Mouse (Mus musculus): ENCODE data around the gene Grin1. TPM values are rescaled to one million over a fixed set of nuclear protein-coding genes. Genes with fewer than 3 reads are reported as not detected.

Grin1 gene
- 0.34 and 0.63 TPM in 2 replicates for polyA plus RNA-seq (2012; rRNA removed)

GRCm38 (mm10) chr2:25318971-25319773, at the start of gene Grin1:
Gene Grin1, minus strand, starts transcription at chr2:25319187.
- peaks cover 5% of the 10 kb centered on the region; the same call in 1 of the 2 replicates for H3K4me1 ChIP-seq (ENCODE audit: control insufficient read depth, insufficient read depth, insufficient read length, low read length)
- TF ChIP-seq POLR2A (IDR thresholded peaks at IDR 0.05; ENCODE audit: low read depth, low read length) (no peak), CTCF (IDR thresholded peaks at IDR 0.05; ENCODE audit: extremely low read depth, insufficient read length, insufficient replicate concordance, low read depth, low read length) (no peak)
- H3K27me3 ChIP-seq (ENCODE audit: control insufficient read depth, insufficient read depth, low read length), result peaks cover 8% of the 10 kb centered on the region; the same call in 1 of the 2 replicates
- WGBS, result 9% methylated on average over 58 of the region's 58 CpGs
- H3K4me3 ChIP-seq (ENCODE audit: low read depth, low read length), result peak within 1 kb of the TSS; percentile 34
- no peaks in the 10 kb centered on the region for H3K36me3 ChIP-seq (ENCODE audit: control insufficient read depth, insufficient read depth, low read length)
- H3K27ac ChIP-seq (ENCODE audit: insufficient read depth, low read depth, low read length), result no peak within 1 kb of the TSS

DNA sequence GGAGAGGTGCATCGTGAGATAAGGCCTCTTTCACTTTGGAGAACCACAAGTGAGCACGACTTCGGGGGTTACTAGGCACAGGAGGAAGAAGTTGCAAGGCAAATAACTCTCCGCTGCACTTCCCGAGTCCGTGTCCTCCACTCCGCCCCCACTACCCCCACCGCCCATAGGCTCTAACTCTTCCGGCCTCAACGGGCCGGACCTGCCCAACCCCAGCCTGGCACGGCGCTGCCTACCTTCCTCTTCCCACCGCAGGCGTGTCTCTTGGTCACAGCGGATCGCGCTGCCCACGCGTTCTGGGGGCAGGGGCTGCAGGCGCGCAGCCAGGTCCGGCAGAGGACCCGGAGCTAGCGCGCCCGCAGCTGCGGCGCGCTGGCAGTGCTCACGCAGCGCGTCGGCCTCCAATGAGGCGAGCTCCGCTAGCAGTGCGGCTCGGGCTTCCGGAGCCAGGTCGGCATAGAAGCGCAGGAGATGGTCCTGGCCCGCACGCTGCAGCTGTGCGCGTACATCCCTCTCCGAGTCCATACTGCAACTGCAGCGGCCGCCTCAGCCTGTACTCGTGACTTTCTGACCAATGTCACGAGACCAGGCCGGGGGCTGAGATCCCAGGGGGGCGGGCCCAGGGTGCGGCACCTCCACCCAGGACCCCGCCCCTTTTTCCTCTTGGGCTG, 46.2 kb upstream of the Grin1 start, which contains the start of gene Uap1l1:
Uap1l1 (minus strand) TSS at position 592 of the 671 bp plus-strand sequence.
- WGBS, result under 1% methylated on average over 50 of the region's 54 CpGs
- H3K4me3 ChIP-seq (ENCODE audit: low read depth, low read length), result peak within 1 kb of the TSS; percentile 91
- peak within 1 kb of the TSS; percentile 89 for H3K27ac ChIP-seq (ENCODE audit: insufficient read depth, low read depth, low read length)
- H3K27me3 ChIP-seq (ENCODE audit: control insufficient read depth, insufficient read depth, low read length), result no peaks in the 10 kb centered on the region
- TF ChIP-seq POLR2A (IDR thresholded peaks at IDR 0.05; ENCODE audit: low read depth, low read length) (peak; percentile 93), CTCF (IDR thresholded peaks at IDR 0.05; ENCODE audit: extremely low read depth, insufficient read length, insufficient replicate concordance, low read depth, low read length) (no peak)
- peaks cover 29% of the 10 kb centered on the region for H3K4me1 ChIP-seq (ENCODE audit: control insufficient read depth, insufficient read depth, insufficient read length, low read length)
- H3K36me3 ChIP-seq (ENCODE audit: control insufficient read depth, insufficient read depth, low read length), result peaks cover 24% of the 10 kb centered on the region

GRCm38 (mm10) chr2:25364761-25365090, 45.7 kb upstream of the Grin1 start:
- peaks cover 29% of the 10 kb centered on the region for H3K4me1 ChIP-seq (ENCODE audit: control insufficient read depth, insufficient read depth, insufficient read length, low read length)
- peak overlapping the region; percentile 91 for H3K4me3 ChIP-seq (ENCODE audit: low read depth, low read length)
- H3K27me3 ChIP-seq (ENCODE audit: control insufficient read depth, insufficient read depth, low read length), result no peaks in the 10 kb centered on the region
- TF ChIP-seq POLR2A (IDR thresholded peaks at IDR 0.05; ENCODE audit: low read depth, low read length) (no peak), CTCF (IDR thresholded peaks at IDR 0.05; ENCODE audit: extremely low read depth, insufficient read length, insufficient replicate concordance, low read depth, low read length) (no peak)
- 35% methylated on average over 9 of the region's 9 CpGs for WGBS
- H3K36me3 ChIP-seq (ENCODE audit: control insufficient read depth, insufficient read depth, low read length), result peaks cover 24% of the 10 kb centered on the region
- peak overlapping the region; percentile 89 for H3K27ac ChIP-seq (ENCODE audit: insufficient read depth, low read depth, low read length)

GRCm38 (mm10) chr2:25364313-25364712, 45.3 kb upstream of the Grin1 start:
- no peaks in the 10 kb centered on the region for H3K27me3 ChIP-seq (ENCODE audit: control insufficient read depth, insufficient read depth, low read length)
- H3K4me3 ChIP-seq (ENCODE audit: low read depth, low read length), result peak overlapping the region; percentile 91
- peaks cover 24% of the 10 kb centered on the region for H3K36me3 ChIP-seq (ENCODE audit: control insufficient read depth, insufficient read depth, low read length)
- peak overlapping the region; percentile 89 for H3K27ac ChIP-seq (ENCODE audit: insufficient read depth, low read depth, low read length)
- TF ChIP-seq CTCF (IDR thresholded peaks at IDR 0.05; ENCODE audit: extremely low read depth, insufficient read length, insufficient replicate concordance, low read depth, low read length), result no peak
- no peak for TF ChIP-seq POLR2A (IDR thresholded peaks at IDR 0.05; ENCODE audit: low read depth, low read length)
- H3K4me1 ChIP-seq (ENCODE audit: control insufficient read depth, insufficient read depth, insufficient read length, low read length), result peaks cover 29% of the 10 kb centered on the region
- WGBS, result 61% methylated on average over 4 of the region's 4 CpGs

DNA sequence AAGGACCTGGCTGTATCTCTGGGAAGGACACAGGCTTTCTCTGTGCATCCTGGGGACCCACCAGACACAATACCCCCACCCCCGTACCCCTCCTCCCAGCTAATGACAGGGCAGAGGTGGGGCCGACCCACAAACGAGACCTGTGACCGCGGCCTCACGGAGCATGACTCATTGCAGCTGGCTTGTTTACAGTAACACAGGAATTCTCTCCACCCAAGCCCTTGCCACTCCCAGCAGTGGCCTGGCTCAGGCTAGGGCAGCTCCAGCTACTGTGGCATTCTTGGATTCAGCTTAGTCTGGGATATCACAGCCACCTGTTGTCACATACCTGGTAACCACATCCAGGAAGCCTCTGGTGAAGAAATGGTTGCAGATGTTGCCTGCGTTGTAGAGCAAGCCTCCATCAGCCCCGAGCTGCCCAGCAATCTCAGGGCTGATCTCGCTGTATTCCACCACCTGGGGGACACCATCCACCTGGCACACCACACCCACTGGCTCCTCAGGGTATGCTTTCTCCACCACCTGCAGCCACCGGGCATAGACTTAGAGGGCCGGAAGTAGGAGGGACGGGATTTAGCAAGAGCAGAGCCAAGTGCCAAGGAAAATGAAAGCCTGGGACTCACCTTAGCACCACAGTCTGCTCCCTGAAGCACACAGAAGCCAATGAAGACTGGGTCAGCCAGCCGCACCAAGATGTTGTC, 44.6 kb upstream of the Grin1 start:
- TF ChIP-seq CTCF (IDR thresholded peaks at IDR 0.05; ENCODE audit: extremely low read depth, insufficient read length, insufficient replicate concordance, low read depth, low read length), result no peak
- no peak for TF ChIP-seq POLR2A (IDR thresholded peaks at IDR 0.05; ENCODE audit: low read depth, low read length)
- WGBS, result 22% methylated on average over 13 of the region's 13 CpGs
- H3K36me3 ChIP-seq (ENCODE audit: control insufficient read depth, insufficient read depth, low read length), result peaks cover 24% of the 10 kb centered on the region
- peak overlapping the region; percentile 89 for H3K27ac ChIP-seq (ENCODE audit: insufficient read depth, low read depth, low read length)
- no peaks in the 10 kb centered on the region for H3K27me3 ChIP-seq (ENCODE audit: control insufficient read depth, insufficient read depth, low read length)
- peaks cover 26% of the 10 kb centered on the region for H3K4me1 ChIP-seq (ENCODE audit: control insufficient read depth, insufficient read depth, insufficient read length, low read length)
- H3K4me3 ChIP-seq (ENCODE audit: low read depth, low read length), result peak overlapping the region; percentile 91

DNA sequence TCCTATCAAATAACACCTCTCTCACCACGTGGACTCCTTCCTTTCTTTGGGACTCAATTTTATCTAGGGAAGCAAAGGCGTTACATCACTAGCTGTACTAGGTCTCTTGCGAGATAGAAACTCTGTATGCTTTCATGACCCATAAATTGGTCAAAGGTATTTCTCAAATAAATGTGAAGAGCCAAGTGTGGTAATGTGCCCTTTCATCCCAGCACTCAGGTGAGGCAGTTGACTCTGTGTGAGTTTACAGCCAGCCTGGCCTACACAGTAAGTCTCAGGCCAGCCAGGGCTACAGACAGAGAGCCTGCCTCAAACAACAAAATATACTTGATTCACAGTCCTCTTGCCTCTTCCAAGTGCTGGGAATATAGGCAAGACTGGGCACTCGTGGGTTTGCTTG, 40.9 kb upstream of the Grin1 start:
- no peak for TF ChIP-seq POLR2A (IDR thresholded peaks at IDR 0.05; ENCODE audit: low read depth, low read length)
- no peak for TF ChIP-seq CTCF (IDR thresholded peaks at IDR 0.05; ENCODE audit: extremely low read depth, insufficient read length, insufficient replicate concordance, low read depth, low read length)
- WGBS, result 63% methylated on average over 4 of the region's 4 CpGs
- no peak overlapping the region for H3K27ac ChIP-seq (ENCODE audit: insufficient read depth, low read depth, low read length)
- H3K27me3 ChIP-seq (ENCODE audit: control insufficient read depth, insufficient read depth, low read length), result no peaks in the 10 kb centered on the region
- H3K36me3 ChIP-seq (ENCODE audit: control insufficient read depth, insufficient read depth, low read length), result peaks cover 24% of the 10 kb centered on the region
- H3K4me1 ChIP-seq (ENCODE audit: control insufficient read depth, insufficient read depth, insufficient read length, low read length), result peaks cover 32% of the 10 kb centered on the region
- H3K4me3 ChIP-seq (ENCODE audit: low read depth, low read length), result no peak overlapping the region

Data from small intestine, adult 2 months (tissue).